Mouse (Mus musculus): ENCODE data around the gene Trim2. TPM values are rescaled to one million over a fixed set of nuclear protein-coding genes. Genes with fewer than 3 reads are reported as not detected.

Gene Trim2
- polyA plus RNA-seq, 2 experiments from 2014 or later: 1.2 to 2.3 TPM

DNA sequence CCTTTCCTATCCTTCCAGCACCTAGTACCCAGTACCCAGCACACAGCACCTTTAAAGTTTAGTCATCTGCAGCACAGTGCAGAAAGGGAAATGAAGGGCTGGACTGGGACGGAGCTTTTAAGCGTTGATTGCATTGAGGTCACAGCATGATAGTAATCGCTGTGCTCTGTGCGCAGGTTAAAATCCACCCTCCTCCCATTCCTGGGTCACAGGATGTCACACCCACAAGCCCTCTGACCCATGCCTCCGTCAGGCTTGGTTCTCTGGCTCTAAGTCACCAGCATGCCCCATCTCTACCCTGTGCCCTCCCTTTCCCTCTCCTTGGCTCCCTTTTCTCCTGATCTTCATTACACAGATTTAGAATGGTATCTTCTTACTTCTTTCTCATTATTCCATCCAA is 20.4 kb downstream of the Trim2 start:
- no peak for ATAC-seq

DNA sequence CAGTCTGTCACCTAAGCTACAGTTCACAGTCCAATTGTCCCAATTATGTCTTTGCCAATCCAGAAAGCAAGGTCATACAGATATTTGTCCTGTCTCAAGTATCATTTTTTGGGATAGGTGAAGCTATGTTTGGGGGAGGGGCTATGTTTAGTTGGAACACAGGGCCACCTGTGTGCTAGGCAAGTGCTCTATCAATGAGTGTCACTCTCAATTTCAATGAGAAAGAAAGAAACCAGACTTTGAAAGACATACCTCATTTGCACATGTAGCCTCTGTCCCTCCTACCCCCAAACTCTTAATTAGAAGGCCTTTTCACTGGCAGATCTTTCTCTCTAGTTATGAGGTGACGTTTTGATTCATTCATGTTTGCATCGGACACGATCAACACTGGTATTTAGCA is 21.9 kb downstream of the Trim2 start:
- ATAC-seq: no peak

DNA sequence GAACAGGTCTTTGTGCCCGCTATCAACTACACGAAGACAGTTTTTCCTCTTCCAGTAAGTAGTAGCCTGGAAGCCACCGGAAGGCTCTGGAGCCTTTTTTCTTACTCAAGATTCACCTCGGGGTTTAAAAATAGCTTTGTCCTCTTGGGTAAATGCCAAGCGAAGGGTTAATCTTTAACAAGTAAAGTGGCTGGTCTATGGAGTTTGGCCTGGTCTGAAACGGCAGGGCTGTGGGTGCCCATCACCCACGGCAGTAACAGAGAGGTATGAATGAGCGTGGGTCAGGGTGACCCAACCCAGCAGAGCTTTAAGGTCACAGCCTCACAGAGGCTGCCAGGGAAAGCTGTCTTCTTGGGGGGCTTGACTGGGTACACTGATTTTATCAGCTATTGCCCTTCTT is 23.2 kb downstream of the Trim2 start:
- no peak for ATAC-seq

- ATAC-seq: no peak
Observed at GRCm38 (mm10) chr3:84281936-84282371, 24.7 kb downstream of the Trim2 start.

DNA sequence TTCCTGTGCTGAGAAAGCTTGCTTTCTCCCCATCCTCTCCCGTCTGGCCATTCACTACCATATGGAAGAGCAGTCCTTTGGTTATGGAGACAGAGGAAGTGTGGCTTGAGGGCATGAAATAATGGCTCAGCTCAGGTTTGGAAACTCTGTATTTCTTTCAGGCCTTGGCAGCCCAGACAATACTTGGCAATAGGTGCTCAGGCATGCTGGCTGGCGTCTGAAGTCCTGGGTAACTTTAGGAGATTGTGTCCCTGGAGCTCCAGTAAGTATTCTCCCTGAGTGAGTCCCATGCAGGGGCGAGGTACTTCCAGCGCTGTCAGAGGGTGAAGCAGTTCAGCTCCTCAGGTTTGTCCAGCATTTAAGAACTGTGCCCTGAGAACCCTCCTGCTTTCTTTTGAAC is 27.9 kb downstream of the Trim2 start:
- ATAC-seq: no peak

DNA sequence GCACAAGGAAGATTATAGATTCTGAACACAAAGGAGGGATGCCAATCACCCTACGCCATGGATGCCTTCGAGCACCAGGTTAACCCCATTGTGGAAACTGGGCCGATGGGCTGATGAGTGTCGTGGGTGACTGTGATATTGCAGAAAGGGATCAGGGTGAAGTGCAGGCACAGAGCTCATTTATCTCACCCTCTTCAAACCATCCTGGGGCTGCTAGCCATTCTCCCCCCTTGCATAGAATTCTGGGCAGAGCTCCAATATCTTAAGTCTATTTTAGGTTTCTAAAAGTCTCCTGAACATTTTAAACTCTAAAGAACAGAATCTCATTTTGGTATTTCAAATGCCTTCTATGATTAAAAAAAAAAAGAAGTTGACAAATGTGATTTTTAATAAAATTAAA is 31.6 kb downstream of the Trim2 start:
- no peak for ATAC-seq

DNA sequence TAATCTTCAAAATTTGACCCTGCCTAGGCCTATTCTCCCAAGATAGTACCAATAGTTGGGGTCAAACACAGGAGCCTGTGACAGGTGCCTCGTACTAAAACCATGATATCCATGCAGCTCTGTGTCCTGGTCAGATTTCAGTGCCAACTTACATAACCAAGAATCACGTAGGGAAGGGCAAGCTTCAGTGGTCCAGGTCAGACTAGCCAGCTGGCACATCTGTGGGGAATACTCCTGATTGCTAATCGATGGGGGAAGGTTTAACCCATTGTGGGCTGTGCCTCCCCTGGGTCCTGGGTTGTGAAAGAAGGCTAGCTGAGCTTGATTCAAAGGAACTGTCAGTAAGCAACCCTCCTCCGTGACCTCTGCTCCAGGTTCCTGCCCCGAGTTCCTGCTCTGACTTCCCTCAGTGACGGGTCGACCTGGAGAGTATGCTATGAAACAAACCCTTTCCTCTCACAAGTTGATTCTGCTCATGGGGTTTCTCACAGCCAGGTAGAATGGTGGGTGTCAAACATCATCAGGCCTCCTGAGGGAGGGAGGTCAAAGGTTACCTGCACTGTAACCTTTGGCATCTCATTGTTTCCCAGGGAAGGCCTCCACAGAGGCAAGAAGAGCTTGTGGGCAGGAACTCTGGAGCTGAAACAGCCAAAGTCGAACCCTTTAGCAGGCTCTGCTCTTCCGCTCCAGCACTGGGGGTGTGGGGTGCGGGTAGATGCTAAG is 34.2 kb downstream of the Trim2 start:
- ATAC-seq: no peak

- no peak for ATAC-seq
Observed at GRCm38 (mm10) chr3:84271794-84272193, 34.9 kb downstream of the Trim2 start.

DNA sequence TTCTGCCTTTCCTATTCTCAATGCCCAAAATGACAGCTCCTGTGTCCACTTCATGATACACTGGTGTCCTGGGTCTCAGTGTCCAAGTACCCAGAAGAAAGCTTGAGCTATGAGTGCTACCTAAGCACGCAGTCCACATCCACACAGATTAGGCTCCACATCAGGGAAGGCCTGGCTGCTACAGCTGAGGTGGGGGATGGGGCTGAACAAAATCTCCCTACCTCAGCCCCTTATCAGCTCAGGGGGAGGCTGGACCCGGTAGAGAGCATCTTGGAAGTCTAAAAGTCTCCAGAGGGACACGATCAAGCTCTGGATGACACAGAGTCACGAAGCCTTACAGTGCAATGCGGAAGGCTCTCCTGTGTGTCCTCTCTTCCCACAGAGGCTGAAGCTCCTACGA is 35.6 kb downstream of the Trim2 start:
- no peak for ATAC-seq

DNA sequence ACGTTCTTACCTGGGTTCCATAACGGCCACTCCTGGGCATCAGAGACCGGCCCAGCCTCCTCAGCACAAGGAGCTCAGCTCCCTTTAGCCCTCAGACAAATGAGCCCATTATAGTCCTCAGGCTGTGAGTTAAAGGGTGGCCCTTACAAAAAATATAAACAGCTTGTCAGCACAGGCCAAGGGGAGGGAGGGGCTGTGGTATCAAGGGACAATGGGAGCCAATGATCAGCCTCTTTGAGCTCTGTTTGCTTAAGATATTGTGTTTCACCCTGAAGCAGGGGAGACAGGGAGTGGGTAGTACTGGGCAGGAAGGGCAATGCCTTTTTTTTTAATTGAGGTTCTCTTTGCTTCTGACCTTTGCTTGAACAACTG is 36.1 kb downstream of the Trim2 start:
- no peak for ATAC-seq

DNA sequence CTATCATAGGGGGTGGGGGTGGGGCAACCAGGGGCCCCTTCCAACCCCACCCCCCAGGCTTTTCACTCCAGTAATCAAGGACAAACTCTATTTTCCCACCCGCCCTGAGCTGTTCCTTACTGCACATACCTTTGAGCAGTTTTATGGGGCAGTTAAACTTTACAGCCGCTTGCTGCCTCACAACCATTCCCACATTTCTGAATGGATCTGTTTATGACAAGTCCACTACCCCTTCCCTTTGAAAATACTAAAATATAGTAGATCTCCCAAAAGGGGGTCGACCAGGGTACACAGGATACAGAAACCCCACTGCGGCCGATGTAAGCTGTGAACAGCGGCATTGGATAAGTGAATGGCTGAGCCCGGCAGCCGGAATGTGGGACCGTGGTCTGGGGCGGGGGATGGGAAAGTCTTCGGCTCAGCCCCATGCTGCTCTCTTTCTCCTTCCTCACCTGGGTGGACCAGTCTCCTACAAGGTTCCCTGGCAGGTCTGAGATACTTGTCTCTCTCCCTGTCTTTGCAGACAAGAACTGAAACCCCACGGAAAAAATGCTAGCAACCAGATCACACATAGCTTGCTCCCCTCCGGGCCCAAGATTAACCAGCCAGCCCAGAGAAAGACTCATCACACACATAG is 36.6 kb downstream of the Trim2 start:
- no peak for ATAC-seq

GRCm38 (mm10) chr3:84268434-84268833 is 38.2 kb downstream of the Trim2 start:
- ATAC-seq: no peak

DNA sequence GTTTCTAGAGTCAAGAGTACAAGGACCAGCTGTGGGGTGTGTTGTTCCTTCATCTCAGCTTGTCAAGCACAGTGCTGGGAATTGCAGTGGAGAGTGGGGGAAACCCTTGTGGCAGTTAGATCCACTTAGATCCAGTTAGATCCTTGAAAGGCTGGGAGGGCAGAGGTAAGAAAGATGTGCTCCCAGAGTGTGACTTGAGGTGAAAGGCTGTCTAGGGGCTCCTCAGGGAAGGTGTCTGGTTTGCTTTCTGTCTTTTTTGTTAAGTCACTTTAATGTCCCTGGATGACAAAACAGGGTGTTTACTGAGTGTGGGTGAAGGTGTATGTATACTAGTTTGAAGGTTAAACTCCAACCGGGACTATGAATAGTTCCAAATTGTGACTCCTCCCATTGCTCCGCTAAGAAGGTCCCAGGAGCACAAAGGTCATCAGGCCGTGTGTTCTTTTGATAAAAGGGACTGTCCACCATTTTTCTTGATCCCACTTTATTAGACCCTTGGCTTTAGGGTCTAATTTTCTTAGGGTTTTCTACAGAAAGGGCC is 40.2 kb downstream of the Trim2 start:
- no peak for ATAC-seq

- ATAC-seq: no peak
Observed at GRCm38 (mm10) chr3:84265084-84265483, 41.6 kb downstream of the Trim2 start.

GRCm38 (mm10) chr3:84264395-84264794 is 42.3 kb downstream of the Trim2 start:
- ATAC-seq: no peak

DNA sequence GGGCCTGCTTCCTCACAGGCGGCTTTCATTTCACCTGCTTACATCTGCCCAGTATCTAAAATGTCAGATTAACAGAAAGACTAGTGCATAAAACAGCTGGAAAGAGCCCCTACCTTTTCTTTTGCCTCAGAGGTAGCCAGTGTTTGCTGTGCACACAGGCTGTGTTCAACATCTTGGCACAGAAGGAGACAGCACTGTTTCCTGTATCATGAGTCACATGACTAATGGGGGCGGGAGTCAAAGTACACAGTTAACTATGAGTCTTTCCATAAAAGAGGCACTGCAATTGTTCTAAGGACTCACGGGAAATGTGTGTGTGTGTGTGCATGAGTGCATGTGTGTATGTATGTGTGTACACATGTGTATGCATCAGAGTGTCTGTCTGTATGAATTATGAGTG is 43.9 kb downstream of the Trim2 start:
- ATAC-seq: peak; percentile 44

GRCm38 (mm10) chr3:84261863-84262262 is 44.8 kb downstream of the Trim2 start:
- ATAC-seq: no peak

- no peak for ATAC-seq
Observed at GRCm38 (mm10) chr3:84260837-84261236, 45.8 kb downstream of the Trim2 start.

- peak; percentile 30 for ATAC-seq
Observed at GRCm38 (mm10) chr3:84260024-84260535, 46.6 kb downstream of the Trim2 start.

DNA sequence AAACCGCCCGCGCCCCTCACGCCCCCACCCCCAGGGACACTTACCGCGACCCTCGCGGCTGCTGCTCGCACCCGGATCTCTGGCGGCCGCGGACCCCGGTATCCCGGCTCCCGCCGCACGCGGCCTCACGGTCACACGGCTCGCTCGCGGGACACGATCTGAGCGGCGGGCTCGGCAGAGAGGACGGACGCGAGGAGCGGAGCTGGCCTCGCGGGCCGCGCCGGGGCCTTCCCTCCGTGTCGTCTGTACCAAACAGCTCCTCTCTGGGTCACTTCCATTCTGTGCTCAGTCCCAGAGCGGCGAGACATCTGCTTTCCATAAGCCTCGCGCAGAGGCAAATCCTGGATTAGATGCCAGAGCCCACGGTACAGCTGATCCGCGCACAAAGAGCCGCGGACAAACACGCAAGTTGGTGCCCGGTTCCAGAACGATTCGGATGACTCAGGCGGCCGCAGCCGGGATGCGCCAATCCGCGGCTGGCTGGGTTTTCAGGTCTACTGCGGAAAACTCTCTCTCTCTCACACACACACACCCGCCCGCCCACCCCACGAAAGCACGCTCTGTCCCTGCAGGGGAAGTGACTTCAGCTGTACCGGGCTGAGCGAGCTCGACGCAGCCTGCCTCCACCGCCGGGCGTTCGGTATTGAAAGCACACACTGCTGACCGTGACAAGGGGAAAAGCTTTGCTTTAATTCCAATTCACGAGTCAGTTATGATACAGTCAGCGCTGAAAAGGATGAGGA is 47.2 kb downstream of the Trim2 start:
- ATAC-seq: peak; percentile 71

DNA sequence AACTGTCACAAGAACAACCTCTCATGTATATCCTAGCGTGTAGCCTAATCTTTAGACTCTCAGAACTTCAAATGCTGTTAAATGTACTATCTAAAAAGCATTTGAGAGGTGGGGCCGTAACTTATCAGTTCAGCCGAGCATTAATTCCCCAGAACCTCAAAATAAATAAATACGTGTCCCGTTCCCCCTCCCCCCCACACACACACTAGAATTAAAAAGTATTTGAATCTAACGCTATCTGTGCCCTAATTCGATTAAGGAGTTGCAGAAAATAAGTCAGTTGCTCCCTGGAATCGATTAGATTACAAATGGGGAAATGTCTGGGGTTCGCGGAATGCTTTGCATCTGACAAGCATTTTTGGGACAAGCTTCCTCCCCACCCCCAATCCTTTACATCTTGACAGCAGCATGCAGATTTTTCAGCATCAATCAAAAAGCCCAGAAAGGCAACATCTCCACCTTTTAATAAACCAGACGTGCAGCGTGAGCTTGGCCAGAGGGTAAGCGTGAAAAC is 48.1 kb downstream of the Trim2 start:
- ATAC-seq: no peak

GRCm38 (mm10) chr3:84257989-84258517 is 48.6 kb downstream of the Trim2 start:
- ATAC-seq: no peak

DNA sequence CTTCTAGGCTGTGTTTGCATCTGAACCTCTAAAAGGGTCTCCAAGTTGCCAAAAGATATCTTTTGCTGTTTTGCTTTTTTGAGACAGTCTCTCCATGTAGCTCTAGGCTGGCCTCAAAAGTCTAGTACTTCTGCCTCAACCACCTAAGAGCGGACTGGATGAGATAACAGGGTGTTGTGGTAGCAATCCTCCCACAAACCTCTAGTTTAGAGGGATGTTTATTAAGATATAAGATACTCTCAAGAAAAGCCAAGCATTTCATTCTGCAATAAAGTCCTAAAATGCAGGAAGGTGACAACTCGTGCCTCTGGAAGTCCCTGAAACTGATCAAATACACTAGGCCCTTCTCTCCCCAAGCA is 52.2 kb downstream of the Trim2 start:
- ATAC-seq: no peak

Data from activated CD4-positive, CD25-positive, alpha-beta regulatory T cell, adult 4 months (primary cell).